Mouse (Mus musculus): ENCODE data around the gene Celsr2. TPM values are rescaled to one million over a fixed set of nuclear protein-coding genes. Genes with fewer than 3 reads are reported as not detected.

Gene Celsr2
- polyA plus RNA-seq, 1 experiment from 2014 or later, result 2.1 TPM

- H3K36me3 ChIP-seq, result peaks cover 22% of the 10 kb centered on the region
- peak overlapping the region; percentile 36; the same call in 1 of the 2 replicates for H3K27ac ChIP-seq (replicated peaks)
- H3K4me2 ChIP-seq, result no peak overlapping the region
- H3K27me3 ChIP-seq (replicated peaks), result peaks cover 19% of the 10 kb centered on the region
- WGBS, result 49% methylated on average over 5 of the region's 5 CpGs
- no peak overlapping the region for H3K4me3 ChIP-seq
- H3K4me1 ChIP-seq, result peaks cover 21% of the 10 kb centered on the region
- peak overlapping the region; percentile 50; the same call in 1 of the 2 replicates for H3K9ac ChIP-seq
- ATAC-seq (ENCODE audit: extremely low read depth, insufficient number of reproducible peaks, low FRiP score, low TSS enrichment), result no peak
- peaks cover 14% of the 10 kb centered on the region for H3K9me3 ChIP-seq
These were observed 4.2 kb downstream of the Celsr2 start for GRCm38 (mm10) chr3:108411026-108411753.

- H3K4me1 ChIP-seq, result peaks cover 19% of the 10 kb centered on the region
- ATAC-seq (ENCODE audit: extremely low read depth, insufficient number of reproducible peaks, low FRiP score, low TSS enrichment), result no peak
- no peak overlapping the region for H3K4me2 ChIP-seq
- H3K27ac ChIP-seq (replicated peaks), result no peak overlapping the region
- H3K27me3 ChIP-seq (replicated peaks), result peaks cover 17% of the 10 kb centered on the region
- H3K9ac ChIP-seq, result no peak overlapping the region
- 36% methylated on average over 5 of the region's 5 CpGs for WGBS
- peaks cover 22% of the 10 kb centered on the region for H3K36me3 ChIP-seq
- no peak overlapping the region for H3K4me3 ChIP-seq
- H3K9me3 ChIP-seq, result peaks cover 14% of the 10 kb centered on the region
These were observed 5.0 kb downstream of the Celsr2 start for GRCm38 (mm10) chr3:108410359-108410714.

GRCm38 (mm10) chr3:108409656-108410358 lies 5.5 kb downstream of the Celsr2 start:
- Histone ChIP-seq H3K27me3 (replicated peaks) (peaks cover 11% of the 10 kb centered on the region), H3K4me3 (no peak overlapping the region), H3K9ac (no peak overlapping the region), H3K36me3 (peaks cover 22% of the 10 kb centered on the region), H3K4me1 (peaks cover 14% of the 10 kb centered on the region), H3K27ac (replicated peaks) (no peak overlapping the region), H3K9me3 (peaks cover 14% of the 10 kb centered on the region), H3K4me2 (no peak overlapping the region)
- no peak for ATAC-seq (ENCODE audit: extremely low read depth, insufficient number of reproducible peaks, low FRiP score, low TSS enrichment)
- WGBS, result 58% methylated on average over 8 of the region's 8 CpGs

DNA sequence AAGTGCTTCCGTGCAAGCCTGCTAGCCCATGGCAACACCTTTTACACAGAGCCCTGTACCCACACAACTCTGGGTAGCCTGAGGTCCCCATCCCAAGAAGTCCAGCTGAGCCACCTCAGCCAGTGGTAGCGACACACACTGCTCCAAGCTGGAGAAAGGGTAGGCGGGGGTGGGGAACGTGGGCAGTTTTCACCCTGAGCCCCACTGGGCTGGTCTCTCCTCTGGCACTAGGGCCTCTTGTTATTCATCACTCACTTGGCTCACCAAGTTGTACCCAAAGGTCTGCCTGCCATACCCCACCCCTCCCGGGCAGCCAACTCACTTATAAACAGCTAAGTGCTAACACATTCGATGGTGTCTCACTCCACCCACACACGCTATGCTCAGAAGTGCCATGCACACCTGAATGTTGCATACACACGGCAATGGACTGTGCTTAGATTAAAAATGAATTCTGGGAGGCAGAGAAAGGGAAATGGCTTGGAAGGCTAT lies 6.8 kb downstream of the Celsr2 start:
- Histone ChIP-seq H3K27me3 (replicated peaks) (peaks cover 4% of the 10 kb centered on the region; the same call in 1 of the 2 replicates), H3K4me2 (no peak overlapping the region), H3K4me1 (peaks cover 13% of the 10 kb centered on the region), H3K9ac (no peak overlapping the region), H3K9me3 (peaks cover 7% of the 10 kb centered on the region; the same call in 1 of the 2 replicates), H3K36me3 (peaks cover 13% of the 10 kb centered on the region), H3K27ac (replicated peaks) (no peak overlapping the region), H3K4me3 (no peak overlapping the region)
- ATAC-seq (ENCODE audit: extremely low read depth, insufficient number of reproducible peaks, low FRiP score, low TSS enrichment), result no peak
- 81% methylated on average over 8 of the region's 8 CpGs for WGBS

DNA sequence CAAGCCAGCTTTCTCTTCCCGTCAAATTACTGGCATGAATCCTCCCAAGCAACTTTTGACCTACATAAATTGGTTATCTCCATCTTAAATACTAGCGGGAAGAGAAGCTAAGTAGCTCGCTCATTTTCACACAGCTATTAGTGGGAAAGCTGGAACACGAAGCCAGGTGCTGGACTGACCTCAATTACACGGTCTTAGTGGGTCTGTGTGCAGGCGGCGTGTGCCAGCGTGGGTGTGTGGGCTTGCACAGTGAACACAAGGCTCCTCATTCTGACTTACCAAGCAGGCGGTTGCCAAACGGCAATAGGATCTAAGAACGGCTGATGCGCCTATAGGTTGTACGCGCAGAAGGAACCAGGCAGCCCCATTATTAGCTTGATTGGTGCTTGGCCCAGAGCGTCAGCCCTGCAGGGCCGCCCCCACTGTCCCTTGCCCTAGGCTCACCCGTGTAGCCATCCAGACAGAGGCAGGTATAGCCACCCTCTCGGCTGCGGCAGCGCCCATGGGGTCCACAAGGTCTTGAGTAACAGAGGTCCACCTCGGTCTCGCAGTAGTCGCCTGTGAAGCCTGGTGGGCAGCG lies 9.0 kb downstream of the Celsr2 start:
- Histone ChIP-seq H3K4me2 (no peak overlapping the region), H3K4me3 (no peak overlapping the region), H3K27me3 (replicated peaks) (peaks cover 10% of the 10 kb centered on the region), H3K36me3 (0 out of 2 replicates have a peak, but pooled peaks cover 3% of the 10 kb centered on the region), H3K27ac (replicated peaks) (no peak overlapping the region), H3K9me3 (no peaks in the 10 kb centered on the region), H3K4me1 (peaks cover 7% of the 10 kb centered on the region), H3K9ac (no peak overlapping the region)
- 87% methylated on average over 24 of the region's 24 CpGs for WGBS
- no peak for ATAC-seq (ENCODE audit: extremely low read depth, insufficient number of reproducible peaks, low FRiP score, low TSS enrichment)

- H3K27ac ChIP-seq (replicated peaks), result no peak overlapping the region
- peaks cover 10% of the 10 kb centered on the region for H3K27me3 ChIP-seq (replicated peaks)
- 49% methylated on average over 14 of the region's 14 CpGs for WGBS
- no peak overlapping the region for H3K4me2 ChIP-seq
- no peak for ATAC-seq (ENCODE audit: extremely low read depth, insufficient number of reproducible peaks, low FRiP score, low TSS enrichment)
- no peaks in the 10 kb centered on the region for H3K9me3 ChIP-seq
- H3K4me3 ChIP-seq, result no peak overlapping the region
- H3K36me3 ChIP-seq, result 0 out of 2 replicates have a peak, but pooled peaks cover 3% of the 10 kb centered on the region
- H3K4me1 ChIP-seq, result 0 out of 2 replicates have a peak, but pooled peaks cover under 1% of the 10 kb centered on the region
- no peak overlapping the region for H3K9ac ChIP-seq
These were observed 9.6 kb downstream of the Celsr2 start for GRCm38 (mm10) chr3:108405536-108406305.

DNA sequence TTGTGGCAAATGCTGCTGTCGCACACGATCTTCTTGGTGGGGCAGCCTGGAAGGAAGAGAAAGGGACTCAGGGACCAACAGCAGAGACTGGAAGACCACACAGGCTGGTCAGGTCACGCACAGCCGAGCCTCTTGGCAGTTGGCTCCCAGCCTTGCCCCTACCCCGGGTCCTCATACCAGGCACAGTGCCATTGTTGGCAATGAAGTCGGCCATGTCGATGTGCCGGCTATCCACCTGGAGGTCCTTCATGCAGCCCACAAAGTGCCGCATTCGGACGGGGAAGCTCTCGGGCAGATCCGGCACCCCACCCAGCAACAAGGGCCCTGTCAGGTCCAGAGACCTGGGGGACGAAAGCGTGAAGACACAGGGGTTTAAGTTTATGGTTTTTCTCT lies 12.8 kb downstream of the Celsr2 start:
- Histone ChIP-seq H3K4me2 (no peak overlapping the region), H3K4me3 (no peak overlapping the region), H3K27ac (replicated peaks) (no peak overlapping the region), H3K4me1 (no peaks in the 10 kb centered on the region), H3K36me3 (0 out of 2 replicates have a peak, but pooled peaks cover 3% of the 10 kb centered on the region), H3K27me3 (replicated peaks) (peaks cover 31% of the 10 kb centered on the region), H3K9me3 (no peaks in the 10 kb centered on the region), H3K9ac (no peak overlapping the region)
- no peak for ATAC-seq (ENCODE audit: extremely low read depth, insufficient number of reproducible peaks, low FRiP score, low TSS enrichment)
- WGBS, result 84% methylated on average over 15 of the region's 15 CpGs

GRCm38 (mm10) chr3:108401692-108402527 lies 13.4 kb downstream of the Celsr2 start:
- H3K27ac ChIP-seq (replicated peaks), result no peak overlapping the region
- 0 out of 2 replicates have a peak, but pooled peaks cover 3% of the 10 kb centered on the region for H3K36me3 ChIP-seq
- no peaks in the 10 kb centered on the region for H3K4me1 ChIP-seq
- 29% methylated on average over 22 of the region's 22 CpGs for WGBS
- peak overlapping the region; percentile 54 for H3K4me2 ChIP-seq
- peak; percentile 58; the same call in 1 of the 2 replicates for ATAC-seq (ENCODE audit: extremely low read depth, insufficient number of reproducible peaks, low FRiP score, low TSS enrichment)
- 0 out of 2 replicates have a peak overlapping the region, but pooled peaks have one; percentile 33 for H3K9ac ChIP-seq
- no peaks in the 10 kb centered on the region for H3K9me3 ChIP-seq
- H3K27me3 ChIP-seq (replicated peaks), result peaks cover 37% of the 10 kb centered on the region
- H3K4me3 ChIP-seq, result peak overlapping the region; percentile 3; the same call in 1 of the 2 replicates

DNA sequence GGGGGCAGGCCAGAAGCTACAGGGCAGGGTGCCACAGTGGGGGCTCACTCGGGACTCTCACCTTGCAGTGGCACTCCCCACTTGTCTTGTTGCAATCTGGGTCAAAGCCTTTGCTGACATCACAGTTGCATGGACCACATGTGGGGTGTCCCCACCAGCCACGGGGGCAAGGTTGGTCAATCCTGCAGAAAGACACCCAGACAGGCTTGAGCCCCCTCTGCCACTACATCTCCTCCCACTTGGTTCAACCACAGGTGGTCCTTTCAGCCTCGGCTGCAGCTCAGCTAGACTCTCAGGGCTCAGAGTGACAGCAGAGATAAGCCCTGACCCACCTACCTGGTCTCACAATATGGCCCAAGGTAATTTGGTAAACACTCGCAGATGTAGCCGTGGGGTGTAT lies 14.9 kb downstream of the Celsr2 start:
- no peaks in the 10 kb centered on the region for H3K4me1 ChIP-seq
- H3K4me2 ChIP-seq, result no peak overlapping the region
- peaks cover 43% of the 10 kb centered on the region for H3K27me3 ChIP-seq (replicated peaks)
- H3K9ac ChIP-seq, result no peak overlapping the region
- ATAC-seq (ENCODE audit: extremely low read depth, insufficient number of reproducible peaks, low FRiP score, low TSS enrichment), result no peak
- no peak overlapping the region for H3K27ac ChIP-seq (replicated peaks)
- no peaks in the 10 kb centered on the region for H3K9me3 ChIP-seq
- WGBS, result 57% methylated on average over 5 of the region's 5 CpGs
- no peak overlapping the region for H3K4me3 ChIP-seq
- H3K36me3 ChIP-seq, result no peaks in the 10 kb centered on the region

- Histone ChIP-seq H3K9ac (no peak overlapping the region), H3K4me3 (no peak overlapping the region), H3K9me3 (no peaks in the 10 kb centered on the region), H3K4me2 (no peak overlapping the region), H3K36me3 (no peaks in the 10 kb centered on the region), H3K4me1 (no peaks in the 10 kb centered on the region), H3K27ac (replicated peaks) (no peak overlapping the region), H3K27me3 (replicated peaks) (peaks cover 47% of the 10 kb centered on the region)
- no peak for ATAC-seq (ENCODE audit: extremely low read depth, insufficient number of reproducible peaks, low FRiP score, low TSS enrichment)
- WGBS, result 77% methylated on average over 9 of the region's 9 CpGs
These were observed 17.1 kb downstream of the Celsr2 start for GRCm38 (mm10) chr3:108398281-108398680.

All from heart, embryonic 13.5 days (tissue).